Mouse (Mus musculus): Measurements from ENCODE around the gene Cebpg.

Gene Cebpg

DNA sequence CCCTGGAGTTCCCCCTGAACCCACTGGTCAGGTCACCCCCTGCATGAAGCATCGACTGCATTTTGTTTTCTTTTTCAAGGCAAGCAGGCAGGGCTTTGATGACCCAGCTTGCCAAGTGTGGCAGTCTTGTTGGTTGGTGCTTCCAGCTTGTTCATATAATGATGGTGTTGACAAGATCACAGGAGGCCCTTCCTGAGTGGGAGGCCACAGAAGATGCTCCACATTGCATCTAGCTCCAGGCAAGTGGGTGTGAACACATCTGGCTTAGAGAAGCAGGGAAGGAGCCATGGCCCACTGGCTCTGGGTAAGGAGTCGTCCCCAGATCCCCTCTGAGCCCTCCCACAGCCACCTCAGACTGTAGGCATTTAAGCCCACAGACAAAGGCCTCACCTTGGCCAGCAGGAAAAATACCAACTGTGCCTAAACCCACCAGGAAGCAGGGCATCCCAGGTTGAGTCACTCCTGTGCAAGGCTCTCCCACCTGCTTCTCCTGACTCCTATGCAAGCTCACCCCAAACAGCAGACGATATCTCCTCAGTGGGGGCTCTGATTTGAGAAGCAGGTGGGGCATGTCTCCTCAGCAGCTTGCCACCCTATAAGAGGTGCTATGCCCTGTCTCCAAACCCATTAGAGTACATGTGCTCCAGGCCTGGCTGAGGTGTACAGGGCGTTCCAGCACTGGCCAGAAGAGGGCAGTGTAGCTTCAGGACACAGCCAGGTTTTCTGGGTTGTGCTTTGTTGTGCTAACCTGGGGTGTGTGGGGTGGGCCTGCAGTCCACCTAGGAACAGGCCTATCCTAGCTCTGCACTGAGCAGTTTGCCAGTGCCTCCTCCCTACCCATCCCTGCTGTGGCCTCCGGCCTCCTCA, 30.7 kb downstream of the Cebpg start:
- peak; percentile 70 to 84 for DNase-seq (ENCODE audit: low spot score in 2 of 2)

GRCm38 (mm10) chr7:35024426-35024825, 31.9 kb downstream of the Cebpg start:
- DNase-seq (ENCODE audit: low spot score in 2 of 2): no peak

DNA sequence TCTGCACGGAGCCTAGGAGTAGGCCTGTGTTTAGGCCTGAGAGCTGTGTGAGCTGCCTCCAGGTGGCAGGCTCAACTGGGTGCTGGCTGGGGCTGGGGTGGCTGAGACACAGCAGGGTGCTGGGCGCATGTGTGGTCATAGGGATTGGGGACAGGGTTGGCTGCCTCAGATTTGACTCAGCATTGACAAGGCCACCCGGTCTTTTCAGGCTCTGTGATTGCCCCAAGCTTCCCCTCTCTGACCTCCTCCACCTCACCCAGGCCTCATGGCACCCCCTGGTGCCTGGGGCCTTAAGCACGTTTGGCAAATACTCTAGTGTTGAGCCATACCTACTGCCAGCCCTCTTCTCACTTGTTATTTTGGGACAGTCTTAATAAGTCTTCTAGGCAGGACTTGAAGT, 33.1 kb downstream of the Cebpg start:
- DNase-seq (ENCODE audit: low spot score in 2 of 2): no peak

DNA sequence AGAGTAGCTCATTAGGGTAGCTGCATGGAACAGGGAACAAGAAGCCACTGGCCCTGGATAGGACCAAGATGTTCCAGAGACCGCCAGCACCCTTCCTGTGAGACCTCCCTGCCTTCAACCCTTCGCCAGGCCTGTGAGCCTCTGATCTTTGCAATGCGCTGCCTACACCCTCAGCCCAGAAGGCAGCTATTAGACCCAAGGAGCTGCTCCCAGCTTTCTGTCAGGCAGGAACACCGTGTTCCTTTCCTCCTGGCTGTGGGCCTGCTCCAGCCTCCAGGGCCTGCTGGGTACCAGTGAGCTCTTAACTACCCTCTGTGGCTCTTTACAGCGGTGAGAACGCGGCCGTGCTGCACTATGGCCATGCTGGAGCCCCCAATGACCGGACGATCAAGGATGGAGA, 35.0 kb downstream of the Cebpg start:
- no peak for DNase-seq (ENCODE audit: low spot score in 2 of 2)

- no peak for DNase-seq (ENCODE audit: low spot score in 2 of 2)
These were observed 41.1 kb downstream of the Cebpg start for GRCm38 (mm10) chr7:35015252-35015651.

DNA sequence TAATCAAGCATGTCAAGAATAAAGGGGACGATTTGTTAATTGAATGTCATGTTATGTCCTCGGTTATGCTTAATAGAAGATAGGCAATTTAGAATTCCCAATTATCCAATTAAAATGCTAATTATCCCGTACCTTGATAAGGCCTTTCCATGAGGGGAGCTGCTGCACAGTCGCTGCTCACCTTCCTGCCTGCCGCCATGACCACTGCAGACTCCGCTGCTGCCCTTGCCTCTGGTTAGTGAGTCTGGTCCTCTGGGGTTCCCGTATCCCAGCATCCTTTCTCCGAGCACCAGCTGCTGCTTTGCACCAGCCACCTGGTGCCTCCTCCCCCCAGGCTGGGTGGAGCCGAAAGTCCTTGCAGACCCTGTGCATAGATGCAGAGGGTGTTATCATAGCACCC, 43.1 kb downstream of the Cebpg start:
- DNase-seq (ENCODE audit: low spot score in 2 of 2): no peak

DNA sequence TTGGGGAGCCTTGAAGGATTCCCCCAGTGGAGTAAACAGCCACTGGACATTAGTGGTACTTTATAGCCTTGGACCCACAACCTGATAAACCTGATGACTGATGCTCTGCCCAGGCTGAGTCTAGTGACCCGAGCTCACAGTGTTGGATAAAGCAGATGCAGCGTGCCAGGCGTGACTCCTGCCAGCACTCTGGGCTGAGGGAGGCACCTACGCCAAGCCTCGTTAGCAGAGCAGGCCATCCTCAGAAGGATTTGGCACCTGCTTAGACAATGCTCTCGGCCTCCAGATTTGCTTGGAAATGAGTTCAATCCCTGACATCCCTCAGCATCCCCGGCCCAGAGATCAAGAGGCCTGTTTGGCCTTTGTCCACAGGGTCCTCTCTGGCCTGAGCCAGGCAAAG, 49.7 kb downstream of the Cebpg start:
- DNase-seq (ENCODE audit: low spot score in 2 of 2): no peak

- DNase-seq (ENCODE audit: low spot score in 2 of 2): no peak
These were observed 53.1 kb downstream of the Cebpg start for GRCm38 (mm10) chr7:35003171-35003737.

DNA sequence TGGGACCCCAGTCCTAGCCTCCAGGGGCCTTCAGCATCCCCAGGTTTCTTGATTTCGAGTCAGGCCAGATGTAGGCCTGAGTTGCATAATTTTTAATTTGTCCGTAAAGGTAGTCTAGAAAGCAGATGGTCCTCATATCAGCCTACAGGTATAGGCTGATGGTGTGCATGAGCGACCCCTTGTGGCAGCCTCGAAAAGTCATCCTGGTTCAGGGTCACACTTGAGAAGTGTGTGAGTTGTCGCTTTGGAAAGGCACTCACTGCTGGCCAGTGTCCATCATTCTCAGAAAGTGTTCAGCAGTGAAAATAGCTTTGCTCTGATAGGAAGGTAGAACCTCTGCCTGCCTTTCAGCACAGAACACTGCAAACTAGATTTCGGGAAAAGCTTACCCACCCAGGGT, 55.5 kb downstream of the Cebpg start:
- DNase-seq (ENCODE audit: low spot score in 2 of 2): peak; percentile 42 to 71

Measured in spleen, postnatal 10 days (tissue).